Mouse (Mus musculus) erythroid progenitor cell, adult 5-6 weeks (primary cell): Measurements from ENCODE around the gene H2-M10.5. TPM values are rescaled to one million over a fixed set of nuclear protein-coding genes. Genes with fewer than 3 reads are reported as not detected.
"Not testable (repeated sequence)": the region's sequence is repeated elsewhere in the genome, so short reads cannot be mapped to it uniquely, and the experiment has no call there.

Source experiments
- ATAC-seq: replicated peaks from 2 replicates; pipeline ENCODE4 v1.8.0; 2016; ENCODE audit warnings: moderate number of reproducible peaks, mild to moderate bottlenecking, moderate TSS enrichment, inconsistent platforms; ENCODE audit not compliant: poor library complexity, low FRiP score, severe bottlenecking
- total RNA-seq, 2 experiments: library from RNA; stranded (forward) in 1 of 2; stranded (reverse) in 1 of 2; fragments of 150-400 nt in 1 of 2; fragments of 186-747, 209-891 nt in 1 of 2; gene quantifications; 2 replicates each; pipeline versions ENCODE4 v1.2.3 to v1.2.4; 2015 to 2017; ENCODE audit warnings: low replicate concordance in 2 of 2

Gene H2-M10.5
- total RNA-seq (2015; ENCODE audit: low replicate concordance) (not detected in 2 replicates), total RNA-seq (2017; ENCODE audit: low replicate concordance) (not detected in 2 replicates)

DNA sequence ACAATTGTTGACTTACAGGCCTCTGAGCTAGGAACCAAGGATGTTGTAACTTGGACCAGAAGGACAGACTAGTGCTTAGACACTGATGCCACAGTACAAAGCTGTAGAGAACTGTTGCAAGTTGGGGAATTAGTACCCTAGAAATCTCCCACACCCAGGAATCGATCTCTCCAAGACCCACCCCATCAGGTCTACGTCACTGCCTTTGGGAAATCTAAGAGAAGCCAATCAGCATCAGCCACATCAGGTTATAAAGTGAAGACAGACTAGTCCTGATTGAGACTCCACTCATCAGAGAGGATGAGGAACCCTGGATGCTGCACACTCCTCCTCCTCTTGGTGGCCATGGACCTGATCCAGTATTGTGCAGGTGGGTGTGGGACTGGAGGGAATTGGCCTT is at the start of gene H2-M10.5:
H2-M10.5 (plus strand) TSS at position 301 of the 400 bp plus-strand sequence.
- not testable (repeated sequence) for ATAC-seq

DNA sequence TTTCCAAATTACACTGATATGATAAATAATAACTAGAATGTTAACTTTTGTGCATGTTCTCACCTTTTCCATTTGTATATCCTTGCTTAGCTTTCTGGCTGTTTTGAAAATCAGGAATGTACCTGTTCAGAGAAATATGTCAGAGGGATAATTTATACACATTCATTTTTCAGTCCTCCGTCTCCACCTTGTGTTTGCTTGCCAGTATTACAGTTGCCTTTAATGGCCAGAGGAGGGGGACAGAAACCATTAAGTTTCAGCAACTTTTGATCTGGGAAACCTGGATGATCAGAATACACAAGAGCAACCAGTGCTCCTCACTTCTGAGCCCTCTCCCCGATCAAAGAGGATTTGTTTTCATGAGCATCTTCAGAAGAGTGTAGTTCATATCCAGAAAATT is 46.7 kb upstream of the H2-M10.5 start:
- ATAC-seq, result no peak

DNA sequence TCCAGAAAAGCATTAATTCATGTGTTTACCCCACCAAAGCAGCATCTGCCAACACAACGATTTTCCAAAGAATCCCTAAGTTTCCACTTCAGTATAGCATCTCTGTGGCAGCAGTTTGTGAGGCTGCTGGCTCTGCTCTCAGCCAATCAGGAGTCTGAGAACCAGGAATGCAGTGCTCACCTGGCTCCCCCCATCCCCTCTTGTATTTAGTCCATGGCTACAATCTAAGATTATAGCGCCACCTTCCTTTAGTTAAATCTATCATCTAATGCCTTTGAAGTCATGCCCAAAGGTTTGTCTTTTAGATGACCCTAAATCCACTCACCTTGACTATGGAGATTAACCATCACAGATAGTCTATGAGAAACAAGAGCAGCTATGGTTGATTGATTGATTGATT is 8.9 kb upstream of the H2-M10.5 start:
- no peak for ATAC-seq

DNA sequence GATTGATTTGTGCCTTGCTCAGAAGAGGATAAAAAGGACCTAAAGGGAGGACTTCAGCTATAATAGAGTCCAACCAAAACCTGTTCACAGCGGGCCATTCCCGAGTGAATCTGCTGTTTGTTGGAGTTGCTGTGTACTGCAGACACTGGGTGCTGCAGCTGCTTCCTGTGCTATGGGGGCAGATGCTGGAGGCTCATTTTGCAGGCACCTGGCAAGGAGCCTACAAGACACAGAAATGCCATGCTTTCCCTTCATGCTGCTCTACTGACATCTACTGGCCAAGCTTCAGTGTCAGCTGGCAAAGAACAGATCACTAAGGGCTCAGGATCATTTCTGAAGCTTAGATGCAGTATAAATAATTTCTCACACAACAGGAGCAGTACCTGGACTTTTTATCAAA is 8.5 kb upstream of the H2-M10.5 start:
- not testable (repeated sequence) for ATAC-seq

DNA sequence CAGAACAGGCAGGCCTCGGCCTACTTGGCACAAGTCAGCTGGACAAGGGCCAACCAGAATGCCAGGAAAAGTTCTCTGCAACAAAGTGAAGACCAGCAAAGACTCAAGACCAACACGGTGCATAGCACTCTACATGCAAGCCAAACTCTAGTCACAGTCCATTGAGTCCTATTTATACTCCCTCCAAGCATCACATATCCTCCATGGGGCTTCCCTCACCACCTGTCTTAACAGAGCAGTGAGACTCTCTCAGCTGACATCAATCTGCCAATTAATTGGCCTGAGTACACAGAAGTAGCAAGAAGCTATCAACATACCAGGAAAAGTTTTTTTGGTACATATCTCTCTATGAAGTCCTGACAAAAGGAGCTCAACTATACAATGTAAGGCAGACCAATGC is 7.3 kb upstream of the H2-M10.5 start:
- ATAC-seq, result not testable (repeated sequence)

DNA sequence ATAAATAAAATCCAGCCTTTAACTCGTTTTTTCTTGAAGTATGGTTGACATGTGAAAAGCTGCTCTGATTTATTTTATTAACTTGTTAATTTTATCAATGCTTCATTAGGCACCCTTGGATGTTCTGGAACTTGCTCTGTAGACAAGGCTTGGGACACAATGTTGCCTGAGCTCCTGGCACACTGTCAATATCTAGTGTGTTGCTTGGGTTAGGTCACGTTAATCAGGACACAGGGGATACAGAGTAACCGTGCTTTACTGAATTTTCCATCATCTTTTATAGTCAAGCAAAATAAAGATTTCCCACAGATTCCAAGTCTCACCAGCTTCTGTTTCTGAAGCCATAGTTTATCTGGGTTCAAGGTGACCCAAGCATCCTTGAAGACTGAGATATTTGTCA is 8.8 kb downstream of the H2-M10.5 start:
- ATAC-seq, result no peak

DNA sequence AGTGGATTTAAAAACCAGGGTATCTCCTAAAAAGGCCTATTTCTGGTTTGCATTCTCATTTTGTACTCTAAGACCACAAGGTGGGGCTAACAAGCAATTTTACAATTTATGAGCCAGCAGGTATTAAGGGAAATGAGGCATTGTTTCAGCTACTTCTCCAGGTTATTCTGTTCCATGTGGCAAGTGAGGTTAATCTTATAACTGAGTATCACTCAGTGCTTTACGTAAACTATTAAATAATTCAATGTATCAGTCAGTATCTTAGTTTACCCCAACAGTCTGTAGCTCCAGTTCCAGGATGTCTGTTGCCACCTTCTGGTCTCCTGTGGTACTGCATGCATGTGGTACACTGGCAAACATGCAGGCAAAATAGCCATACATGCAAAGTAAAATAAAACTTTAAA is 13.8 kb downstream of the H2-M10.5 start:
- peak; percentile 83 for ATAC-seq

DNA sequence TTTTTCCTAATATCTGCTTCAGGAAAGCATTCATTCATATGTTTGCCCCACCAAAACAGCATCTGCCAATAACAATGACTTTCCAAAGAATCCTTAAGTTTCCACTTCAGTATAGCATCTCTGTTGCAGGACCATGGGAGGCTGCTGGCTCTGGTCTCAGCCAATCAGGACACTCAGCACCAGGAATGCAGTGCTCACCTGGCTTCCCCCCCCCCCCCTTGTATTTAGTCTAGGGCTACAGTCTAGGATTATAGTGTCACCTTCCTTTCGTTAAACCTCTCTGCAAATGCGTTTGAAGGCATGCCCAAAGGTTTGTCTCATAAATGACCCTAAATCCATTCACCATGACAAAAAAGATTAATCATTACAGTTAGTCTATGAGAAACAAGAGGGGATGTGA is 15.6 kb downstream of the H2-M10.5 start:
- ATAC-seq, result no peak

DNA sequence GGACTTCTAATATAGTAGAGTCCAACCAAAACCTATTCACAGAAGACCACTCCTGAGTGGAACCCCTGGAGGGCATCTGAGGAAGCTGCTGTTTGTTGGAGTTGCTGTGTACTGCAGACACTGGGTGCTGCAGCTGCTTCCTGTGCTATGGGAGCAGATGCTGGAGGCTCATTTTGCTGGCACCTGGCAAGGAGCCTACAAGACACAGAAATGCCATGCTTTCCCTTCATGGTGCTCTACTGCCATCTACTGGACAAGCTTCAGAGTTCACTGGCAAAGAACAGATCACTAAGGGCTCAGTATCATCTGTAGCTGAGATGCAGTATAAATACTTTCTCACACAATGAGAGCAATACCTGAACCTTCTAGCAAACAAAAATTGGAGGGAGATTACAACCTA is 16.1 kb downstream of the H2-M10.5 start:
- not testable (repeated sequence) for ATAC-seq

DNA sequence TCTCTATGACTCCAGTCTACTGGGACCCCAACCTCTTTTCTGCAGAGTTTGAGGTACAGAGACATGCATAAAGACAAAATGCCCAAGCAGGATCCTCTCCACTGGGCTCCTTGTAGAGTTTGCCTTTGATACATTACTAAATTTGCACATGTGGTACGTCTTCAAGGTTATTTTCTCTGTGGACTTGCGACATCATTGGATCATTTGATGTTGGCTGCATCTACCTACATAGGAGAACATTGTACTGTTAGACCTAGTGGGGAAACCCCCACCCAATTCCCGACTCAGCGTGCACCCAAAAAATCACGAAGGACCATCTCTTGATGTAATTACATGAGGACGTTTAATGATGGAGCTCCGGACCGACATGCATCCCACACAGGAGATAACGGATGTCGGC is 26.8 kb downstream of the H2-M10.5 start:
- no peak for ATAC-seq

DNA sequence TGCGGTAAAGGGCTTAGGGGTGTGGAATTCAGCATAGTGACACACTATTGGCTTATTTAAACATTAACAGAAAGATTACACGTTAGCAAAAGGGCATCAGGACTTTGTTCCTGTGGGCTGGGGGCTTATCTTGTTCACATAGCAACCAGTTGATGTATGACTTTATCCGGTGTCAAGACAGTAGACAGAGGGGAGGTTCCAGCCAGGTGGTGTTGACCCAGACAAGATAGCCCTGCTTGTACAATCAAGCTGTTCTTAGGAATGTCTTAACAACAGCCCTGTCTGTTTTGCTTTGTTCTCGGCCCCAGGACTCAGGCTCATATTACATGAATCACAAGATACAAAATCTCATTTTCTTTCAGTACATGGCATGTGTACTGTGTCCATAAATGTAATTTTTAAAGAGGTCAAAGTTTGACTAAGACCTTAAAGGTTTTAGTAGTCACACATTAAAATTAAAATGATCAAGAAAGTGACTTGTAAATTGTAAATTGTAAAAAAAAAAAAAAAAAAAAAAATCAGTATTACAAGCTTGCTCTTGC is 27.3 kb downstream of the H2-M10.5 start:
- ATAC-seq, result not testable (repeated sequence)

DNA sequence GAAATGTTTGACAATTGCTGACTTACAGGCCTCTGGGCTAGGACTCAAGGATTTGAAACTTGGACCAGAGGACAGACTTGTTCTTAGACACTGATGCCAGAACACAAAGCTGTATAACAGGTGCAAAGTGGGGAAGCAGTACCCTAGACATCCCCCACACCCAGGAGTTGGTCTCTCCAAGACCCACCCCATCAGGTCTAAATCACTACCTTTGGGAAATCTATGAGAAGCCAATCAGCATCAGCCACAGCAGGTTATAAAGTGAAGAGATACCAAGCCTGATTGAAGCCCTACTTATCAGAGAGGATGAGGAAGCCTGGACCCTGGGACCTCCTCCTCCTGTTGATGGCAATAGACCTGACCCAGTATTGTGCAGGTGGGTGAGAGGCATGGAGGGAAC is 39.2 kb downstream of the H2-M10.5 start, which contains the start of gene H2-M10.6:
H2-M10.6 (plus strand) TSS at position 301 of the 400 bp plus-strand sequence.
- ATAC-seq, result no peak

DNA sequence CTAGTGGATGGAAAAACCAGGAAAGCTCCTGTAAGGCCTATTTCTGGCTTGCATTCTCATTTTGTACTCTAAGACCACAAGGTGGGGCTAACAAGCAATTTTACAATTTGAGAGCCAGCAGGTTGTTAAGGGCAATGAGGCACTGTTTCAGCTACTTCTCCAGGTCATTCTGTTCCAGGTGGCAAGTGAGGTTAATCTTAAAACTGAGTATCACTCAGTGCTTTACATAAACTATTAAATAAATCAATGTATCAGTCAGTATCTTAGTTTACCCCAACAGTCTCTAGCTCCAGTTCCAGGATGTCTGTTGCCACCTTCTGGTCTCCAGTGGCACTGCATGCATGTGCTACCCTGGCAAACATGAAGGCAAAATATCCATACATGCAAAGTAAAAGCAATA is 51.3 kb downstream of the H2-M10.5 start:
- ATAC-seq, result peak; percentile 84

DNA sequence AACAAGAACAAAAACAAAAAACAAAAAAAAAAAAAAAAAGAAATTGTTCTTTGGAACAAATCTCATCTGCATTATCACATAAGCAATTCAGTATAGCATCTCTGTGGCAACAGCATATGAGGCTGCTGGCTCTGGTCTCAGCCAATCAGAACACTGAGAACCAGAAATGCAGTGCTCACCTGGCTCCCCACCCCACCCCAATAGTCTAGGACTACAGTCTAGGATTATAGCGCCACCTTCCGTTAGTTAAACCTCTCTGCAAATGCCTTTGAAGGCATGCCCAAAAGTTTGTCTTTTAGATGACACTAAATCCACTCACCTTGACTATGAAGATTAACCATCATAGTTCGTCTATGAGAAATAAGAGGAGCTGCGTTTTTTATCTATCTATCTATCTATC is 52.8 kb downstream of the H2-M10.5 start:
- ATAC-seq, result peak; percentile 51; the same call in 1 of the 2 replicates

Other genes starting within 250 kb of the H2-M10.5 start
- gene H2-M11, start 225.8 kb upstream of the H2-M10.5 start, total RNA-seq (2015; ENCODE audit: low replicate concordance), result not detected in 2 replicates
- gene H2-M11, start 225.8 kb upstream of the H2-M10.5 start, total RNA-seq (2017; ENCODE audit: low replicate concordance), result not detected in 2 replicates
- gene H2-M9, start 130.2 kb upstream of the H2-M10.5 start, total RNA-seq (2015; ENCODE audit: low replicate concordance), result not detected in 2 replicates
- not detected in 2 replicates for gene H2-M9, start 130.2 kb upstream of the H2-M10.5 start, total RNA-seq (2017; ENCODE audit: low replicate concordance)
- not detected in 2 replicates for gene H2-M1, start 100.7 kb upstream of the H2-M10.5 start, total RNA-seq (2015; ENCODE audit: low replicate concordance)
- not detected in 2 replicates for gene H2-M1, start 100.7 kb upstream of the H2-M10.5 start, total RNA-seq (2017; ENCODE audit: low replicate concordance)
- gene H2-M10.6, start 39.3 kb downstream of the H2-M10.5 start, total RNA-seq (2015; ENCODE audit: low replicate concordance), result not detected in 2 replicates
- not detected in 2 replicates for gene H2-M10.6, start 39.3 kb downstream of the H2-M10.5 start, total RNA-seq (2017; ENCODE audit: low replicate concordance)
- 41.8 and 46.5 TPM in 2 replicates for gene Trim26, start 64.2 kb downstream of the H2-M10.5 start, total RNA-seq (2015; ENCODE audit: low replicate concordance)
- 13.9 and 15.8 TPM in 2 replicates for gene Trim26, start 64.2 kb downstream of the H2-M10.5 start, total RNA-seq (2017; ENCODE audit: low replicate concordance)
- gene Trim15, start 94.3 kb downstream of the H2-M10.5 start, total RNA-seq (2015; ENCODE audit: low replicate concordance), result 2.2 TPM in 1 of 2 replicates, not detected in the other
- gene Trim15, start 94.3 kb downstream of the H2-M10.5 start, total RNA-seq (2017; ENCODE audit: low replicate concordance), result 0.51 and 1.4 TPM in 2 replicates
- 270 and 287 TPM in 2 replicates for gene Trim10, start 96.7 kb downstream of the H2-M10.5 start, total RNA-seq (2015; ENCODE audit: low replicate concordance)
- gene Trim10, start 96.7 kb downstream of the H2-M10.5 start, total RNA-seq (2017; ENCODE audit: low replicate concordance), result 428 and 543 TPM in 2 replicates
- gene Trim40, start 117.2 kb downstream of the H2-M10.5 start, total RNA-seq (2015; ENCODE audit: low replicate concordance), result not detected in 2 replicates
- gene Trim40, start 117.2 kb downstream of the H2-M10.5 start, total RNA-seq (2017; ENCODE audit: low replicate concordance), result 1.8 TPM in 1 of 2 replicates, not detected in the other
- gene Trim31, start 125.2 kb downstream of the H2-M10.5 start, total RNA-seq (2015; ENCODE audit: low replicate concordance), result not detected in 2 replicates
- gene Trim31, start 125.2 kb downstream of the H2-M10.5 start, total RNA-seq (2017; ENCODE audit: low replicate concordance), result not detected in 2 replicates
- gene Rnf39, start 170.0 kb downstream of the H2-M10.5 start, total RNA-seq (2015; ENCODE audit: low replicate concordance), result not detected in 2 replicates
- gene Rnf39, start 170.0 kb downstream of the H2-M10.5 start, total RNA-seq (2017; ENCODE audit: low replicate concordance), result not detected in 2 replicates
- gene Ppp1r11, start 178.8 kb downstream of the H2-M10.5 start, total RNA-seq (2015; ENCODE audit: low replicate concordance), result 8.6 and 24.3 TPM in 2 replicates
- 2.2 and 10.8 TPM in 2 replicates for gene Ppp1r11, start 178.8 kb downstream of the H2-M10.5 start, total RNA-seq (2017; ENCODE audit: low replicate concordance)
- 6.7 and 32.4 TPM in 2 replicates for gene Znrd1, start 185.6 kb downstream of the H2-M10.5 start, total RNA-seq (2015; ENCODE audit: low replicate concordance)
- gene Znrd1, start 185.6 kb downstream of the H2-M10.5 start, total RNA-seq (2017; ENCODE audit: low replicate concordance), result 4.4 TPM in 1 of 2 replicates, not detected in the other
- gene Znrd1as, start 185.7 kb downstream of the H2-M10.5 start, total RNA-seq (2015; ENCODE audit: low replicate concordance), result 9.6 TPM in 1 of 2 replicates, not detected in the other
- 9.8 TPM in 1 of 2 replicates, not detected in the other for gene Znrd1as, start 185.7 kb downstream of the H2-M10.5 start, total RNA-seq (2017; ENCODE audit: low replicate concordance)
- gene 2410137M14Rik, start 208.3 kb downstream of the H2-M10.5 start, total RNA-seq (2015; ENCODE audit: low replicate concordance), result not detected in 2 replicates
- gene 2410137M14Rik, start 208.3 kb downstream of the H2-M10.5 start, total RNA-seq (2017; ENCODE audit: low replicate concordance), result not detected in 2 replicates
- not detected in 2 replicates for gene H2-M5, start 216.6 kb downstream of the H2-M10.5 start, total RNA-seq (2015; ENCODE audit: low replicate concordance)
- not detected in 2 replicates for gene H2-M5, start 216.6 kb downstream of the H2-M10.5 start, total RNA-seq (2017; ENCODE audit: low replicate concordance)
- gene Zfp57, start 228.3 kb downstream of the H2-M10.5 start, total RNA-seq (2015; ENCODE audit: low replicate concordance), result not detected in 2 replicates
- not detected in 2 replicates for gene Zfp57, start 228.3 kb downstream of the H2-M10.5 start, total RNA-seq (2017; ENCODE audit: low replicate concordance)